Mouse (Mus musculus) left cerebral cortex, adult 8-10 months (tissue): ENCODE data around the gene Gsto2. TPM values are rescaled to one million over a fixed set of nuclear protein-coding genes. Genes with fewer than 3 reads are reported as not detected.
A peak's percentile ranks its signal among the peaks of the same experiment; 100 is the strongest.

Experiments
- DNase-seq, 2 experiments: peaks; one replicate each; pipeline ENCODE4 v3.0.0; 2022; ENCODE audit warnings: low spot score in 2 of 2
- total RNA-seq, 4 experiments: library from RNA; stranded (reverse); gene quantifications; 2 replicates each; pipeline ENCODE4 v1.2.4; 2022

Gsto2 gene
- total RNA-seq, 4 experiments from 2014 or later: 1.5 to 2.6 (median 2.2) TPM

DNA sequence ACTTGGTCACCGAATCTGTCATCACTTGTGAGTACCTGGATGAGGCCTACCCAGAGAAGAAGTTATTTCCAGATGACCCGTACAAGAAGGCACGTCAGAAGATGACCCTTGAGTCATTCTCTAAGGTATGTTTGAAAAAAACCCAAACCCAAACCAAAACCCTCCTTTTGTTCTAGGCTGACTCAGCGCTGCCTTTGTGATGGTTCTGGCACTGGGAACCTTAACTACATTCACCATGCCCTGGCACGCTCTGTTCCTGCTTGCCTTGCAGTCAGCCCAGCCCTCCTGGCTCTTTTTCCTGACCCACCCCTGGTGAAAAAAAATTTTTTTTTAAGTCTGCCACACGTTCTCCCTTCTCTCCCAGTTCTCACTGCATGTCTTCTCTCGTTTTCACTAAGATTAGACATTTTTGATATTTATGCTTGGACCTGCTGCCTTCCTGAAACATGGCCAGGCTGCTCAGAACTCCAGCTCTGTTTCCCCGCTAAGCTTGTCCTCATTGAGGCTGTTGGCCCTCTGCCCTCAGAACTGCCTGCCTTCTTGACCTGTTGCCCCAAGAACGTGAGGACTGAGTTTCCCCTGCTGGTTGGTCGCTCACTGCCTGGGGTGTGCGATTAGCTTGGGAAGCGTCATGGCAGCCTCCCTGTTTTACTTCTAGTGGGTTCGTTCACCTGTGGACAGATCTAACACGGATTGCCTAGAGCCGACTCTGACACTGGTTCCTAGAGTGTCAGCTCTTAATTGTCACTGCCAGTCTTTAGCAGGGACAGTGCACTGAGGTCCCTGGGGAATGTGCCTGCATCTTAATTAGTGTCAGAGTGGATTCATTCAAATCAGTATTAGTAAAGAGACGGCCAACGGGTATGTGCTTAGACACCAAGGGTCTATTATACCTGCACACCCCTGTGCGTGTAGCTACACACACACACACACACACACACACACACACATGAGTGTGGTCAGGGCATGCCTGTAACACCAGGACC lies 7.1 kb upstream of the Gsto2 start:
- no peak for DNase-seq

DNA sequence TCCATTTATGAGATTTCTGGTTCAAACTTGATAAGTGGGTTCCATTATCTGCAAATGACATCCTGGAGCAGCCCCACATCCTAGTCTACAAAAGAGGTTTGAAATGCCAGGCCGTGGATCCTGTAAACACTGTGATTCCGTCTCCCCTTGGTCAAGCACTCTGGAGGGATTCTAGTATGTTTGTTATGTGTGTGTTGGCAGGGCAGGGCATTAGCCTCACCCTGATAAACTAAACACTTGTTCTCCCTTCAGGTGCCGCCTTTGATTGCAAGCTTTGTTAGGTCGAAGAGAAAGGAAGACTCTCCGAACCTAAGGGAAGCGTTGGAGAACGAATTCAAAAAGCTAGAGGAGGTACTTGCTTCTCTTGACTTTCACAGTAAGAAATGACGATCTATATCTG lies 6.2 kb upstream of the Gsto2 start:
- DNase-seq: no peak

DNA sequence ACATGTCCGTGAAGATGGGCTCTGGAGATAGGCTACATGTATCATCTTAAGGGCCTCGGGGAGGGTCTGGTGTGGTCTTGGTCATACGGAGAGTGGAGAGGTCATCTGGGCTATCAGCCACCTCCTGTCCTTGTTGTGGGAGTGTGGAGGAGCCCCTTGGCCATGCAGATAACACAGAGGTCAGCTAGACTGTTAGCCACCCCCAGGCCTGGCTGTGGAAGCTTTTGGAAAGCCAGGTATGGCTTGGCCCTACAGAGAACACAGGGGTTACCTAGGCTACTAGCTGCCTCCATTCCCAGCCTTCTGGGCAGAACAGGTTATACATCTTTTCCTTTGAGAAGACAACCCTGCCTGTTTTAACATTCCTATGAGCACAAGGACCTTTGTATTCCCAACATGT lies 2.8 kb upstream of the Gsto2 start:
- DNase-seq: no peak

DNA sequence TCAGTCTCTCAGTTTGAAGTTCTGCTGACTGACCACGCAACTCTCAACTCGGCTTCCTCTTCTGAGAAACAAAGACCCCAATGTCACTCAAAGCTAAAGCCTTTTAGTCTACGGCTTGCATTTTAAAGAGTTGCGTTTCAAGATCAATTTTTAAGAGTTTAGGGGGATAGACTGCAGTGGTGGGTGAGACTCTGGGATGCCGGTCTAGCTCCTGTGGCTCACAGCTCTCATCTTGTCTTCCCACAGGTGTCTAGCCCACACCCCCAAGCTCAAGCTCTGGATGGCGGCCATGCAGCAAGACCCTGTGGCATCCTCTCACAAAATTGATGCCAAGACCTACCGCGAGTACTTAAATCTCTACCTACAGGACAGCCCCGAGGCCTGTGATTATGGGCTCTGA lies 1.3 kb upstream of the Gsto2 start:
- no peak for DNase-seq

DNA sequence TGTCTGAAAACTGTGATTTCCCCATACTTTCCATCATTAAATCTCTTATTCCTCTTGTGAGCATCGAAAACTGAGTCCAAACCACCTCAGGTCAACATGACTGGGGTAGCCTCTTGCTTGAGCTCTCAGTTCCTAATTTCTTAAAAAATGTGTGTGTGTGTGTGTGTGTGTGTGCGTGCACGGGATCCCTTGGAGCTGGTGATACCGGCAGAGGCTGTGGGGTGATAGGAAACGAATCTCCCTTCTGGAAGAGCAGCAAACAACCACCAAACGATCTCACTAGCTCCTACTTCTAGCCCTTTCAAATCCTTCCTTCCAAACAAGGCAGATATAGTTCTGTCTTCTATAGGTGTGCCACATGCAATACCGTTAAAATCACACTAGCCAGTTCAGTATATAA lies 613 bp upstream of the Gsto2 start:
- DNase-seq: no peak

DNA sequence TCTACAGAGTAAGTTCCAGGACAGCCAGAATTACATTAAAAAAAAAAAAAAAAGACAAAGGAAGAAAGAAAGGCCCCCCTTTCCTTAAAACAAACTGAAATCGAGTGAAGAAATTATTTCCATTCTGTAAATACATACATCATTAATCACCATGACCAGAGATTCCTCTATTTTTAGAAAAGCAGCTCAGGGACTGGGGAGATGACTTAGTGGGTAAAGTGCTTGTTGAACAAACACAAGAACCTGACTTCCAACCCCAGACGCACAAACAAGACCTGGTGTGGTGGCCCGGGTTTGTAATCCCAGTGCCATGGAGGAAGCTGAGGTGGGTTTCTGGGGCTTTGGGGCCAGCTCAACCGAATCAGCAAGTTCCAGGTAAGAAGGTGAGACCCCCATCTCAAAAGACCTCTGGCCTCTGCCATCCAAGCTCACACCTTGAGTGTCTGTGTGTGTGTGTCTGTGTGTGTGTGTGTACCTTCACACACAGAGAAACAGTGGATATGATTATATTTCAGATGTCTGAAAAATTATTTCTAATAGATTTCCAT lies 2.4 kb downstream of the Gsto2 start:
- DNase-seq: no peak

DNA sequence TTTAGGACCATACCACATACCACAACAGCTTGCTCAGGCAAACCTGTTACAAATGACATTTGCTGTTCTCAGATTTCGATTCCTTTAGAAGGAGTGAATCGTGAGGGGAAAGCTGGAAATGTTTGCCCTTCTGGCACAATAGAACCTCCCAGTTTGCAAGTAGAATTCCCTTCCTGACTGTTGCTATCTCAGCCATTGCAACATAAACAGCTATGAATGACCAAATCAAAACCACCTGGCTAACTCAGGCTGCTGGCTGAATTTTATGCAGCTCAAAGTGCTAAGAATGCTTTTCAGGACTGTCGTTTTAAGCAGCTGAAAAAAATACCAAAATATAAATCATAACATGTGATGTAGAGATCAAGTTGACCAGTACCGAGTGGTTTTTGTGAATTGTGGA lies 3.6 kb downstream of the Gsto2 start:
- DNase-seq: no peak

DNA sequence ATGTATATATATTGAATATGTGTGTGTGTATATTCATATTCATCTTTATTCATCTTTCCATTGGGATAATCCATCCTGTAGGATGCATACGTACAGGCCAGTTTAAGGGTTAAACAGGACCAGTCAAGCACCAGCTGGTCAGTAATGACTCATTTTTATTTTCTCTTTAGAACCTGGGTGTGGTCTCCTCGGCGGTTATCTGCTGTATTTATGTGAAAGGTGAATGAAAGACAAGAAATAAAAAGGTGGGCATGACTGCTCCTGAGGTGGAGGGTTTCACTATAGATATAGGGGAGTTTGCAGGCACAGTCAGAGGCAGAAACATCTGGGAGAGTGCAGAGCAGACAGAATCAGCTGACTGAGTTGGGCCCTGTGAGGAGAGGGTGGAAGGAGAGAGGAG lies 4.2 kb downstream of the Gsto2 start:
- no peak for DNase-seq

DNA sequence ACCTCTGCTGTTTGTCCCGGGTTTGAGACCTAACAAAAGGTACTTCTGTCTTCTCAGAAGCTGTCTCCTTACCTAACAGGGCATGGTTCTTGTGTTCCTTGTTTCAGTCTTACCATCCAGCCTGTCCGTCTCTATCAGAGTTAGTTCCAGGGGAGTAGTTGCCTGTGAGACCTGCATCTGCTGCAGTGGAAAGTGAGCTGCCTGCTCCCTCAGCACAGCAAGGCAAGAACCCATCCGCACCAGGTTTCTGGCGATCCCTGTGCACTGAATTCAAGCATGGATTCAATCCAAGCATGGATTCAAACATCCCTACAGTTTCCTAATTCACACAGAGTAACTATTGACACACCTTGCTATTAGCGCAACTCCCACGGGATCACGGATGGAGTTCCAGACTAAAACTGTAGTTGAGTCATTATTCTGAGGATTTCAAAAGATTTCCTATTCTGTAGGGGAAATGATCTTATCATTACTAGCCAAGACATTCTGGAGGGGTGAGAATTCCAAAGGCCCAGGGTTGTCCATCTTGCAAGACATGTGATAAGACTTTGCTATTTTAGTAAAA lies 4.8 kb downstream of the Gsto2 start:
- DNase-seq: no peak

DNA sequence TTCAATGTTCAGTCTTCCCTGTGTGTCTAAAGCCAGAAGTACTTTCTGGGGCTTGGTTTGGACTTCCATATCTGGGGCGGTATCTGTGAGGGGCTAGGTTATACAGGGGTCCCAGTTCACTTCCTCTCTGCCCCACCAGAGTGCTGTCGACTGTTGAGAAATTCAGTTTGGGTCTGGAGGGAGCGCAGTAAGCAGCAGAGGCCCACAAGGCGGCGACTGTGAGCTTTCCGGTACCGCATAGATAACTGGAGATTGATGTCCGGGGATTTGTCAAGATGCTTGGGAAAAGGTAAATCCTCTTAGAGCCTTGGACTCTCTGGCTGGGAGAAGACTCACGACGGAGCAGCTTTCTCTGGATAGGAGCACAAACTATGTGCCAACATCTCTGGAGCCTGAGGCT lies 6.2 kb downstream of the Gsto2 start:
- no peak for DNase-seq

DNA sequence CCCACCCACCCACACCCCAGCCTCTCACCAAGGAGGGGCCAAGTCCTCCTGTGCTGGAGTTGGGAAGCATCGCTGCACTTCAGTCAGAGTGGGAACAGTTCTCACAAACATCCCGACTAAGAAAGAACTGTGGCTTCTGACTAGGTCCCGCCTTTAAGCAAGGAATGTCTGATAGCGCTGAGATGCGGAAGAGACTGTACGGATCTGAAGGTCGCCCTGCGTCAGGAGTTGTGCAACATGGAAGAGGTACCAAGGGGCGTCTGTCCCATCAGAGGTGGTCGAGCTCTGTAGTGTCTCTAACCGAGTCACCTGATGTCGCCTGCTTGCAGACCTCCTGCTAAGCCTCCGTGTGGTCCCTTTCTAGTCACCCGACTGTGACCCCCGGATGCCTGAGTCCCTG lies 10.9 kb downstream of the Gsto2 start:
- DNase-seq: no peak

DNA sequence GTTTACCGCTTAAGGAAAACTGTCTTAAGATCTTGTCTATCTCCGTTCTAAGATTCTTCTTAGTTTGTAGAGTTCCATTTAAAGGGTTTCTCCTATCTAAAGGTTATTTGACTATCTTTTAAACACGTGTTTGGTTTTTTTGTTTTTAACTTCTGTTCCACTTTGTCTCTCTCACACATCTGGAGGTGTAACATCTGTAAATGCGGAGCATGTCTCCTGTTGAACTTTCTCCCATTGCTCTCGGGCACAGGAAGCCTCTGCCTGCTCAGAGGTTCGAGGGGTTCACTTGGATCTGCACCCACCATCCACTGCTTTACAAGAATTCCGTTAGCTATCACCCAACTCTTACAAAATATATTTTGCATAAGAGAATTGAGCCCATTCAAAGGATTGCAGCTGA lies 16.2 kb downstream of the Gsto2 start:
- no peak for DNase-seq

DNA sequence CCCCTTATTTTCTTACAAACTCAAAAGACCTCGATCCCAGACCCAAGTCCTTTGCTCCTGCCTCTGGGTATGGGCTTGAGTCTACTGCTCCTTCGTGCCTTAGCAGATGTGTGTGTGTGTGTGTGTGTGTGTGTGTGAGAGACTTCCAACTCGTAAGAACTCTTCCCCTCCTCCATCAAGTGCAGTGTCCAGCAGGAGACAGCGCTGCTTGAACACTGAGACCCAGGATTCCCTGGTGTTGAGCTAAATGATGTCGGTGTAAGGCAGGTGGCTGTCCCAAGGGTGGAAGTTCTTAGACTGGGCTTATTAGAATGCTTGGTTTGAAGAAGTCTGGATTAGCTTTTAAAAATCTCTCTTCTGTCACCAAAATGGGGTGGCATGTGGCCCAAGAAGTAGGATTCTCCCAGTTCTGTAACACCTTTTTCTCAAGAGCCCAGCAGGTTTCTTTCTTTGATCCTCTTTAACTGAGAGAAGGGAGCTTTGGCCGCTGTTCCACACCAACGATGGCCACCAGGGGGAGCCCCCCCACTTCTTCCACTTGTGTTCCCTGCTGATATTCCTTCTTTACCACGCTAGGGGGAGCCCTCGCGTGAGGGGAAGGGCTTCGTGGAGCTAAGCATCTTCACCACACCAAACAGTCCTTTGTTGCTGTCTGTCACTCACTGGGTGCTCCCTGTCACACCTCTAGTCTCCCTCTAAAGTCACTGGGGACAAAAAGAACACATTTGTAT lies 17.0 kb downstream of the Gsto2 start:
- DNase-seq: peak in 1 of 2 experiments; percentile 61

DNA sequence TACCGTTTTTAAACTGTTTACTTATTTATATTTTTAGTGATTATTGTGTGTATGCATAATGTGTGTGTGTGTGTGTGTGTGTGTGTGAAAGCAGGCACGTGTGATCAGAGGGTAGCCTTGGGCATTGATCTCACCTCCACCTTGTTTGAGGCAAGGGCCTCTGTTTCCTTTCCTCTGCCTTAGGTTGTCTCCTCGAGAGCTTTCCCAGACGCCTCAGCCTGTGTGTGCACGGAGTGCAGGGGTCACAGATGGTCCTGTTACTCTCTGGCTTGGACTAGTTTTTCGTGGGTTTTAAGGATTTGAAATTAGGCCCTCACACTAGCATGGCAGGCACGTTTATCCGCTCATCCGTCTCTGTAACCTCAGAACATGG lies 17.5 kb downstream of the Gsto2 start:
- DNase-seq: no peak

DNA sequence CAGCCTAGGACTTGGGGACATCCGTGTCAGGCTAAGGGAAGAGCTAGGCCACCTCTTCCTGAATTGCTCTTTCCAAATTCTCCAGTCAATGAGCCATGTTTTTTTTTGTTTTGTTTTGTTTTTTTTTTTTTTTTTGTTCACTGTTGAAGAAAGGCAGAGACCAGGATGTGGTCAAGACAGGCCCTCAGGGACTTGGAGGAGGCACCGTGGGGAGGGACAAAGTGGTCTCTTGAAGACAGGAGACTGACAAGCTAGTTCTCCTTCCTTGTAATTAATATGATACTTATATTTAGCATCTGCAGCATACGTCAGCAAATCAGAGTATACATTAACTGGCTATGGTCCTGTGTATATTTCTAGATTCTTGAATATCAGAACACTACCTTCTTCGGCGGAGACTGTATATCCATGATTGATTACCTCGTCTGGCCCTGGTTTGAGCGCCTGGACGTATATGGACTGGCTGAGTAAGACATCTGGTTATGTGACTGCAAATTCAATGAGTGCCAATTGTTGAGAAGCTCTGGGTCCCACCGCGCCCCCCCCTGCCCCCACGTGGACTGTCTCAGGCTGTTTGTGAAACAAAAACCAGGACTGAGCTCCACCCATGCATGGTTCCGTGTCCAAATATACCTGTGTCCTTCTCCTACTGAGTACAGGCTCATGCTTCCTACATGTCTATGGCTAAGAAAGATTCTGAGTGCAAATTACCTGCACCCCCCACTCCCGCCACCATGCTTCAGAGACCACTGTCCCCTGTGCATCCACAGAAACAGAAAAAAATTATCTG lies 19.2 kb downstream of the Gsto2 start:
- DNase-seq: no peak

DNA sequence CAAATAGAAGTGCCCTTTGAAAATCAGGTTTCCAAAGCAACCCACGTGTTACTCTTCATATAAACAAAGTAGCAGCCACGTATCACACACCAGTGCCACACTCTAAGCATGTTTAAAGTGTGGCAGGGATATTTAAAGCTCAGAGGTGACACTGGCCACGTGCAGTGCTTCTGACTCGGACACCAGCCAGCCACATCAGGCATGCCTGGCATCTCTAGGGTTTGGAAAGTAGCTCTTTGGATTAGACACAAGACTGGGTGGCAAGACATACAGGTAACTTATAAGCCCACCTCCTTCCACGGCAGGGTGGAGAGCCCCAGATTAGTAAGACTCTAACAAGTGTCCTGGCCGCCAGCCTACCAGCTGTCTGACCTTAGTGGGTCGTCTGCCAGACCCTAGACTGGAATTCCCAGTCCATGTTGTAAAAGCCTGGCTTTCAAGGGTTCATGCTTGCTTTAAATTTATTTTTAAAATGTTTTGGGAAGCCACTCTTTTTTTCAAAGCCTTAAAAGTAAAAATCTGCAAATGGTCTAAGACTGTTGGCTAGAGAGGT lies 19.9 kb downstream of the Gsto2 start:
- DNase-seq: no peak

DNA sequence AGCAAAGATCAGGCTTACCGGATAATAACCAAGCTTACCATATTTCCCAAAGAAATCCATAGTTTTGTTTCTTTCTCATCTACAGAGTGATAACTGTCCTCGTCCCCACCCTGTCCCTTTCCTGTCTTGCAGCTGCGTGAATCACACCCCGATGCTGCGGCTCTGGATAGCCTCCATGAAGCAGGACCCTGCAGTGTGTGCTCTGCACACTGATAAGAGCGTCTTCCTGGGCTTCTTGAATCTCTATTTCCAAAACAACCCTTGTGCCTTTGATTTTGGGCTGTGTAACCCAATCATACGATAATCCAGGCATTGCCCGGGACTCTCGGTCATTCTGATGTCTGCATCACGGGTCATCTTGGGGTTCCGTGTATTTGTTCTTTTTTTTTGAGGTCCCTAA lies 20.6 kb downstream of the Gsto2 start:
- no peak for DNase-seq

DNA sequence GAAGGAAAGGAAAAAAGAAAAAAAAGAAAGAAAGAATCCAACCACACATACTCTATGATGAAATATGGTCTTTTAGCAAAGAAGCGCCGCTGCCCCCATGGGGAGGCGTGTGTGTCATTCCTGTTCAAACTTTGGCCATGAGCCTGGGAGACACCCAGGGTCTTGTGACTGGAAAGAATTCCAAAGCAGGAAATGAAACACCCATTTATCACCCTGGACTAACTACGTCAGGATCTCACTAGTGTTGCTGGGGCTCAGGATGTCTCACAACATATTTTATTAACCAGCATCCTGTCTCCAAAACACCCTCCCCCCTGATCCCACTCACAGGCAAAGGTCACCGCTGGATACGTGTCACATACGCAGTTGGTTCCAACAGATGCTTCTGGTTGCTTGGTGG lies 21.3 kb downstream of the Gsto2 start:
- no peak for DNase-seq

DNA sequence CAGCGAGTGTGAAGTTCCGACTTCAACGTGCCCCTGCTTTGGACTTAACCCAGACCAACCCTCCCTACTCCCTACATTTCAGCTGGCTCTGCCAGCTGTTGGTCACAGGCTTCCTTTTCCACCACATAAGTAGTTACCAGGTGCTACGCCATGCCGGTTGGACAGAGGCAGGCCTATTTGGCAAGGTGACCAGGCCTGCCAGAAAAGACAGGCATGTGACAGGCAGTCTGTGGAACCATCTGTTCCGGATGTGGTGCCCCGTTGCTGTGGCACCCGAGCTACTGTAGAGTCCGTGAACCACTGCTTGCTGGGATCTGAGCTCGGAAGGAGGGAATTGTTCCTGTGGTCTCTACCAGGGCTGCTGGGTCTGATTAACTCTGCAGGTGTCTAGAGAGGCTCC lies 22.1 kb downstream of the Gsto2 start:
- no peak for DNase-seq

DNA sequence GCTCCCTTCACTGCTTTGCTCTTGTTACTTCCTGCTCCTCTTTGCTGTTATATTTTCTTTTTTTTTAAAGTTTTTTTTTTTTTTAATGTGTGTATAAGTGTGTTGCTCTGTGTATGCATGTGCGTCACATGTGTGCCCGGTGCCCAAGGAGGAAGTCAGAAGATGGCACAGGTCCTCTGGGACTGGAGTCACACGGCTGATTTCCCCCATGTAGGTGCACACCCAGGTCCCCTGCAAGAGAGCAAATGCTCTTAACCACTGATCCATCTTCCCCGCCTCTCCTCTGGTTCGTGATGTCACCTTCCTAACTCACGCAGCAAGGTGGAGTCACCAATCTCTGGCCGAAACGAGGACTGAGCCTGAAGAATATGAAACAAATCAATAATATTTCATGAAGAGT lies 22.7 kb downstream of the Gsto2 start:
- DNase-seq: no peak

DNA sequence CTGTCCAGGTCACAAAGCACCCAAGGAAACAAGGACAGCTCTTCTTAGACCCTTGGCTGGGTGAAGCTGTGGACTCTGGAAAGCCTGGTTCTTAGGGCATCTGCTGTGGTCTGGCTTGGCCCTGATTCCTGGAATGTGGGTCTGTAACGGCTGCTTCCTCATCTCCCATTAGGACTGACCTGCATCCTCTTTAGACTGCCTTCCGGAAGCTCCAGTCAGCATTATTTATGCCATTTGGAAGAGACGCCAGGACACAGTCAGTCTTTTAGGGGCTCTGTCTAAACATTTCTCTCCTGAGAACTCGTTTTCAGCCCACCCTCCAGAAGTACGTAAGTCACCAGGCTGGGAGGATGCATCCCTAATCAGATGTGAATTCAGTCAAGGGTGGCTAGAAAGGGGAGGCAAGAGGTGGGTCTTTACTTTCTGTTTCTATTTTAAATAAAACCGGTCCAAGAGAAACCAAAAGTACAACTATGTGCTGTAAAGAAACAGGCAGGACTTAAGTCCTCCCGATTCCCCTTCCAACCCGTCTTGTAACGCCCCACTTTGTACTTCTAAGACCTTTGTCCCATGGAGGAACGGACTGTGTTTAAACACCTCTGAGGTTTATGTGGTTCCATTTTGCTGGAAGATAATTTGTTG lies 25.3 kb downstream of the Gsto2 start:
- no peak for DNase-seq
